Mouse (Mus musculus) midbrain, embryonic 10.5 days (tissue): ENCODE results near the gene Specc1l. TPM values are rescaled to one million over a fixed set of nuclear protein-coding genes. Genes with fewer than 3 reads are reported as not detected.

Source experiments
- DNase-seq: peaks from one replicate; pipeline ENCODE4 v3.0.0-alpha.2; 2017; ENCODE audit warnings: low spot score
- H3K27ac ChIP-seq: fragments of 300-500 bp; sonication (generic); replicated peaks from 2 replicates; pipeline ENCODE4 v1.5.1; 2016; ENCODE audit warnings: mild to moderate bottlenecking
- H3K27me3 ChIP-seq: fragments of 300-500 bp; sonication (generic); 2 replicates; pipeline ENCODE4 v1.6.1; 2016; ENCODE audit warnings: low read depth, mild to moderate bottlenecking; ENCODE audit not compliant: poor library complexity, severe bottlenecking
- H3K36me3 ChIP-seq: fragments of 300-500 bp; sonication (generic); 2 replicates; pipeline ENCODE4 v1.6.1; 2016; ENCODE audit warnings: mild to moderate bottlenecking, moderate library complexity
- H3K4me1 ChIP-seq: fragments of 300-500 bp; sonication (generic); 2 replicates; pipeline ENCODE4 v1.6.1; 2016
- H3K4me3 ChIP-seq: fragments of 300-500 bp; sonication (generic); 2 replicates; pipeline ENCODE4 v1.5.1; 2016; ENCODE audit warnings: mild to moderate bottlenecking, moderate library complexity
- H3K9me3 ChIP-seq: fragments of 300-500 bp; sonication (generic); replicated peaks from 2 replicates; pipeline ENCODE4 v1.6.1; 2016; ENCODE audit warnings: mild to moderate bottlenecking
- WGBS: fragments of 180-500 bp; shearing (Covaris S2); methylation state at CpG from one replicate; pipeline ENCODE4 v1.1.7; 2016; 5-methylcytosine and 5-hydroxymethylcytosine counted together
- polyA plus RNA-seq: library from polyadenylated mRNA; unstranded; fragments of >200 nt; fragmentation: Nextera tagmentation; extraction: Ambion mirVana; gene quantifications from 2 replicates; pipeline ENCODE4 v1.2.1, GENCODE M21; 2016

Gene Specc1l
- polyA plus RNA-seq, 1 experiment from 2014 or later: 34.9 TPM

DNA sequence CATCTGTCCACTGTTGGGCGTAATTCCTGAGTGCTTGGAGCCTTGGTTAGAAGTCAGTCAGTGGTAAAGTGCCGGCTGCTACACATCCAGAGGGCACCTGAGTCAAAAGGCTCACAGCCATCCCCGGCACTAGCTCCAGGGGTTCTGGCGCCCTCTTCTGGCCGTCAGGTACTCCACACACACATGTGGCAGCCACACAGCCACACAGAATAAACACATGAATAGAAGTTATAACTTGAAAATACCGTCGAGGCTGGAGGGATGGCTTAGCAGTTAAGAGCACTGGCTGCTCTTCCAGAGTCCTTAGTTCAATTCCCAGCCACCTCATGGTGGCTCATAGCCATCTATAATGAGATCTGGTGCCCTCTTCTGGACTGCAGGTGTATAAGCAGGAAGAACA, 20.2 kb upstream of the Specc1l start:
- Histone ChIP-seq H3K27me3 (no peaks in the 10 kb centered on the region), H3K4me3 (no peak overlapping the region), H3K27ac (no peak overlapping the region), H3K9me3 (0 out of 2 replicates have a peak, but pooled peaks cover 9% of the 10 kb centered on the region), H3K36me3 (no peaks in the 10 kb centered on the region), H3K4me1 (no peaks in the 10 kb centered on the region)
- DNase-seq: no peak
- WGBS: 50% methylated on average over 7 of the region's 7 CpGs

DNA sequence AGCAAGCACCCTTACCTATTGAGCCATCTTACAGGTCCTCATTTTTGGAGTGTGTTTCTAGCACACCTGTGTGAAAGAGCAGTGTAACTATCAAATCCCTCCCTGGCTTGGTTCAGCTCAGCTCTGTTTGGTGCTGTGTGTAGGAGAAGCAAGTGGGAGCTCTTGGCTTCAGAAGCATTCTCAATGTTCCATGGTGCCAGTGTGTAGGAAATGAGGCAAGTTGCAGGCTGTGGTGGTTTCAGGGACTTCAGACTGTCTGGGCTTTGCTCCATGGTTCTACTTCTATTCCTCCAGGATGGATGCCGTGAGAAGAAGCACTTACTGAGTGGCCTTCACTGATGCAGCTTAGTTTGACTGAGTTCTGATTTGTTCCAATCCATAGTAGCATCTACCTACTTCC, 14.1 kb upstream of the Specc1l start:
- H3K27me3 ChIP-seq: no peaks in the 10 kb centered on the region
- no peaks in the 10 kb centered on the region for H3K4me1 ChIP-seq
- no peak for DNase-seq
- H3K9me3 ChIP-seq: 0 out of 2 replicates have a peak, but pooled peaks cover 8% of the 10 kb centered on the region
- no peak overlapping the region for H3K27ac ChIP-seq
- no peaks in the 10 kb centered on the region for H3K36me3 ChIP-seq
- H3K4me3 ChIP-seq: no peak overlapping the region
- 89% methylated on average over 1 of the region's 1 CpGs for WGBS

DNA sequence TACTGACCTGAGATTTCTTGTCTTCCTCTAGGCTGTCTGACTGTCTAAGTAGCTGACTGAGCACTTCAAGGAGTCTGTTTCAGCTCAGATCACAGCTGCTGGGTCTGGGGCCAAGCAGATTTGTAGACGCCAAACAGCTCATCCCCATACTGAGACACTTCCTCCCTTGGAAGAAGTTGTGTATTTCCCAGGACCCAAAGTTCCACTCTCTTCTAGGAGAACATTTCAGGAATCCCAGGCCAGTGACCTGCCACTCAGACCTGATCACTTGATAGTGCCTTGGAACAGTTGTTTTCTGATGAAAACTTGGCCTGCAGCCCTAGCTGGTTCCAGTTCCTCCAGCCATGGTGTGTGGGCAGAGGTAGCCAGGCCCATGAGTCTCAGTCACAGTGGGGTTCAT, 11.1 kb upstream of the Specc1l start:
- Histone ChIP-seq H3K36me3 (no peaks in the 10 kb centered on the region), H3K27me3 (no peaks in the 10 kb centered on the region), H3K4me3 (no peak overlapping the region), H3K27ac (no peak overlapping the region), H3K9me3 (no peaks in the 10 kb centered on the region), H3K4me1 (no peaks in the 10 kb centered on the region)
- 88% methylated on average over 1 of the region's 1 CpGs for WGBS
- DNase-seq: no peak

DNA sequence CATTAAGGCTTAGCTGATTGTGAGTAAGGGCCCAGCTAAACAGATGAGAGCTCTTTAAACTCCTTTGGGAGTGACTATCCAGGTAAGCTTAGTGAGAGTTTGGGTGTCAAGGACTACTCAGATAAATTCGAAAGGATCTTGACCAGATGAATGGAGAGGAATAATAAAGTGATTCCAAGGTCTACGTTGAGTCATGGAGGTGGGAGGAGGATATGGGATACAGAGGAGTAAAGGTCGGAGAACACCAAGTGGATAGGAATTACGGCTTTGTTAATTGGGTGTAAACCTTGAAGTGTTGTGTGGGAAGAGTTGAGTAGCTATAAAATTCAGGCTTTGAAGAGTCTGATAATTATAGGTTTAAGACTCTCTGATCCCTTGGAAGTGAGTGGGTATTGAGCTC, 5.7 kb upstream of the Specc1l start:
- no peaks in the 10 kb centered on the region for H3K36me3 ChIP-seq
- no peaks in the 10 kb centered on the region for H3K27me3 ChIP-seq
- DNase-seq: no peak
- H3K27ac ChIP-seq: no peak overlapping the region
- H3K9me3 ChIP-seq: no peaks in the 10 kb centered on the region
- WGBS: 85% methylated on average over 4 of the region's 4 CpGs
- H3K4me1 ChIP-seq: no peaks in the 10 kb centered on the region
- H3K4me3 ChIP-seq: no peak overlapping the region

DNA sequence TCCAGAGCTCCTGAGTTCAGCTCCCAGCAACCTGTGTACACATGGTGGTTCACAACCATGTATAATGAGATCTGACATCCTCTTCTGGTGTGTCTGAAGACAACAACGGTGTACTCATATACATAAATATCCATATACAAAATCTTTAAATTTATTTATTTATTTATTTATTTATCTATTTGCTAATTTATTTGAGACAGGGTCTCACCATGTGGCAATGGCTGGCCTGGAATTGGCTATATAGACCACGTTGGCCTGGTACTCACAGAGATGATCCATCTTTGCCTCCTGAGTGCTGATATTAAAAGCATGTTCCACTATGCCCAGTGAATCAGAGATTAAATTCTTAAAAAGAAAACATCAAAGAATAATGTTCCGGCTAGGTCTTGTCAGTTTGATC, 1.0 kb upstream of the Specc1l start:
- Histone ChIP-seq H3K9me3 (no peaks in the 10 kb centered on the region), H3K27me3 (no peaks in the 10 kb centered on the region), H3K4me1 (peaks cover 15% of the 10 kb centered on the region), H3K36me3 (no peaks in the 10 kb centered on the region), H3K4me3 (no peak overlapping the region), H3K27ac (no peak overlapping the region)
- 91% methylated on average over 3 of the region's 3 CpGs for WGBS
- DNase-seq: no peak

DNA sequence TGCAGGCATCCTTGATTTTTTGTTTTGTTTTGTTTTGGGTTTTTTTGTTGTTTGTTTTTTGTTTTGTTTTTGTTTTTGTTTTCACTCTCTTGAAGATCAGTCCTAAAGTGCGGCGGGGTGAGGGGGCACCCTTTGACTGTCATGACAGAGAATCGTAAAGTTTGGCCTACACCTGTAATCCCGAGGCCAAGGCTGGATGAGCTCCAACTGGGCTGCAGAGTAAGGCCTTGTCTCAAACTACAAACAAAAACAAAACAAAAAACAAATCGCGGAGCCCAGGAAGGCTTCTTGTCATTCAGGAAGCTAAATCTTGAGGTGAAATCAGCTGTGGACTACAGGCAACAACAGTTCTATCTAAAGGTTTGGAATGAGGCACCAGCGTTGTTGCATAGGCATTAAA, 1.1 kb downstream of the Specc1l start:
- no peaks in the 10 kb centered on the region for H3K27me3 ChIP-seq

DNA sequence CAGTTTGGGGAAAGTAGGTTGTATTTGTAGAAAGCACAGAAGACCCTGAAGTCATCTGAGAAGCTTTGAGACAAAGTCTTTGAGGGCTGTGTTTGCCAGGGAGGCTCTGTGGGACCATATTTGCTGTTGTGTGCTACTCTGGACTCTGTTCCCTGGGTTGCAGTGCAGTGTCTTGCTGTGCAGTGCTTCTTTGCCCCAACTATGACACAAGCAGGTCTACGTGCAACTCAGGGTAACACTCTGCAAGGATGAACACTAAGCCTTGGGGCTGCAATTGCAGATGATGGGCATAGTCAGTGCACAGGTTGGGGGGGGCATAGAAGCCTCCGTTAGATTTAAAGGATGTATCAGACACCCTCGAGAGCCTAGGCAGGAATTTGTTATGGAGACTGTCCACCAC, 8.8 kb downstream of the Specc1l start:
- no peak for DNase-seq
- Histone ChIP-seq H3K27ac (no peak overlapping the region), H3K36me3 (0 out of 2 replicates have a peak, but pooled peaks cover 4% of the 10 kb centered on the region), H3K4me3 (no peak overlapping the region), H3K27me3 (no peaks in the 10 kb centered on the region), H3K4me1 (no peaks in the 10 kb centered on the region), H3K9me3 (no peaks in the 10 kb centered on the region)
- WGBS: 87% methylated on average over 3 of the region's 3 CpGs

More for the DNA sequence above, 1.1 kb downstream of the Specc1l start:
- H3K36me3 ChIP-seq: no peaks in the 10 kb centered on the region
- peak overlapping the region; percentile 97 for H3K27ac ChIP-seq
- peaks cover 15% of the 10 kb centered on the region for H3K4me1 ChIP-seq
- no peak for DNase-seq
- WGBS: 55% methylated on average over 7 of the region's 7 CpGs
- H3K4me3 ChIP-seq: peak overlapping the region; percentile 67
- H3K9me3 ChIP-seq: no peaks in the 10 kb centered on the region

DNA sequence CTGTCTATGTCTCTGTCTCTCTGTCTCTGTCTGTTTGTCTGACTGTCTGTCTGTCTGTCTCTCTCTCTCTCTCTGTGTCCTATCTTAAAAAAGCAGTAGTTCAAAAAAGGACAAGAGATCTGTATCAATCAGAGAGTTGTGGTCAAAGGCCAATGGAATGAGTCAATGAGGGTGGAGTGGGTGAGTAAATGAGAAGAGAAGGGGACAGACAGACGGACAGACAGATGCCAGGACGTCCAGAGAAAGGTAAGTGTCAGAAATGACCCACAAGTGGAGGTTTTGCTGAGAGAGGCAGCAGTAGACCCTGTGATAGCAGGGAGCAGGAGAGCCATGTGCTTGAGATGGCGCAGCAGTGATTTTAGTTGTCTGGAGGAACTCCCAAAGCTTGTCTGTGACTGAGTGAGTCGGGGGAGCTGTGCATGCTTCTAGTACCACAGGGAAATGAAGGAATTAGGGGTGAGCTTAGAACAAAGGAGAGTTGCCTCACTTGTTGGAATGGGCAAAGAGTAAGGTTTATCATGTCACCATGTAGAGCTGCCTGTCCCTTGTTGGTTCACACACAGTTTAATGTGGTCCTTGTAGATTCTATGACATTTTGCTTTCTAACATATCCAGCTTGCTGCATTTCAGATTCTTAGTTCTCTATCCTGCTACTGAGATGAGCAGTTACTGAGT, 10.2 kb downstream of the Specc1l start:
- DNase-seq: no peak
- WGBS: 81% methylated on average over 4 of the region's 4 CpGs
- 0 out of 2 replicates have a peak, but pooled peaks cover 4% of the 10 kb centered on the region for H3K36me3 ChIP-seq

DNA sequence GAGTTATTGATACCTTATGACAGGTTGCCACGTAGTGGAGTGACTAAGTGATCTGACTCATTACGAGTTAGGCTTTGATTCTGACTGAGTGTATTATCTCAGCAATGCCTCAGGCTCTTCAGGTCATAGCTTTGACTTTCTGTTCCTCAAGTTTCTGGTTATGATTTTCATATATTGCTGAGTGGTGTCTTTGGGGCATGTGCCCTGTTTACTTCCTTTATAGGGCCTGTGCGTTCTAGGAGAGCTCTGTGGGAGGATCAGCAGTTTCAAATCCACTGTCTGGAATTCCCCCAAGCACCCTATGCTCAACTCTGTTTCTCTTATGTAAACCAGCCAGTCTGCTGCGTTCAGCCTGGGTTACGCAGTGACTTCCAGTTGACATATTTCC, 10.7 kb downstream of the Specc1l start:
- Histone ChIP-seq H3K4me1 (no peaks in the 10 kb centered on the region; the same call in 1 of the 2 replicates), H3K9me3 (no peaks in the 10 kb centered on the region), H3K36me3 (0 out of 2 replicates have a peak, but pooled peaks cover 4% of the 10 kb centered on the region), H3K27ac (no peak overlapping the region), H3K27me3 (no peaks in the 10 kb centered on the region), H3K4me3 (no peak overlapping the region)
- whole genome bisulfite sequencing: 87% methylated on average over 5 of the region's 5 CpGs
- DNase-seq: no peak

More for the DNA sequence above, 10.2 kb downstream of the Specc1l start:
- Histone ChIP-seq H3K4me3 (no peak overlapping the region), H3K27me3 (no peaks in the 10 kb centered on the region), H3K9me3 (no peaks in the 10 kb centered on the region), H3K27ac (no peak overlapping the region), H3K4me1 (no peaks in the 10 kb centered on the region; the same call in 1 of the 2 replicates)

DNA sequence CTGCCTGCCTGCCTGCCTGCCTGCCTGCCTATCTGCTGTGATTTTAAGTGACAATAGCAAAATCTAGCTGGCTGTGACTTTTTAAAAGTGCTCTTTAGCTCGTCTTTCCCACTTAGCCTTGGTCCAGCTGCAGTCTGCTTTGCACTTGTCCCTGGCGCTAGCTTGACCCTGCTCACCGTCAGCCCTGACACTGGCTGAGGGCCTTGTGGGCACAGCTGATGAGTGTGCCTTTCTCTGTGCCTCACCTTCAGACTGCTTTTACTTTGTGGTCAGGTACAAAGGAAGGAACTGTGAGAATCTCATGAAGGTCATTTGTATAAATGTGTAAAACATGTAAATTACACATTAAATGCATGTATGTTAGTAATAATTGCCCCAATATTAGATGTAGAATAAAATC, 12.3 kb downstream of the Specc1l start:
- Histone ChIP-seq H3K27me3 (no peaks in the 10 kb centered on the region), H3K36me3 (0 out of 2 replicates have a peak, but pooled peaks cover under 1% of the 10 kb centered on the region), H3K4me1 (no peaks in the 10 kb centered on the region; the same call in 1 of the 2 replicates), H3K9me3 (no peaks in the 10 kb centered on the region), H3K4me3 (no peak overlapping the region), H3K27ac (no peak overlapping the region)
- WGBS: 79% methylated on average over 3 of the region's 3 CpGs
- no peak for DNase-seq

DNA sequence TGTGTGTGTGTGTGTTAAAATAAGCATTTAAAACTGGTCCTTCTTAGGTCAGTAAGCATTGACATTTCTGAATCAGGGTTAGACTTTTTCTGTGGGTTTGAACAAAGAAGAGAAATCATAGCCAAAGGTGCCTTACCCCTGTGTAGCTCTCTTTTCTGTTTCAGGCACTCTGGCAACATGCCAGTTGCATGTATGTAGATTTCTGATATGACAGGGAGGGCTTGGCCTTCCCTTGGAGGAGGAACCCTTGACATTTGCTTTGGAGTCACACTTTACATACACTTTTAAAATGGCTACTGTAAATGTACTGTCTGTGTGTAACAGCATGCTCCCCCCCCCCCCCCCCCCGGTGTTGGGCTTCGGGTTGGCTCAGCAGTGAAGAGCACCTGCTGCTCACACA, 12.8 kb downstream of the Specc1l start:
- Histone ChIP-seq H3K27me3 (no peaks in the 10 kb centered on the region), H3K4me1 (no peaks in the 10 kb centered on the region; the same call in 1 of the 2 replicates), H3K27ac (no peak overlapping the region), H3K36me3 (0 out of 2 replicates have a peak, but pooled peaks cover 2% of the 10 kb centered on the region), H3K9me3 (no peaks in the 10 kb centered on the region), H3K4me3 (no peak overlapping the region)
- WGBS: 44% methylated on average over 2 of the region's 2 CpGs
- DNase-seq: no peak

DNA sequence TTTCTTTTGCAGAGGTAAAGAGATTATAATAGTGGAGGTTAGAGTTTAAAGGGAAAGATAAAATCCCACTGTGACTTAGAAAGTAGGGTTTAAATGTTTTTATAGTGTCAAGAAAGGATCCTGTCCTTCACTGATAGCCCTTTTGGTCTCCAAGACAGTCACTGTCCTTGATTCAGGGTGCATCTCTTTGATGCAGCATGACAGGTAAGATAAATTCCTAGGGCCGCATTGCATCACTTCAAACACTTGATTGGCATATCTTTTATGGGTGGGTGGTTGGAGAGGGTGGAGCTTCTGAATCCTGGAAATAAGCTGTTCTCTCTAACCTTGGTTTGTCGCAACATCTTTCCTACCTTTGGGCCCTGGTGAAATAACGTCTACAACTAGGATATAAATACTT, 15.5 kb downstream of the Specc1l start:
- DNase-seq: no peak
- no peaks in the 10 kb centered on the region for H3K9me3 ChIP-seq
- WGBS: 96% methylated on average over 3 of the region's 3 CpGs

DNA sequence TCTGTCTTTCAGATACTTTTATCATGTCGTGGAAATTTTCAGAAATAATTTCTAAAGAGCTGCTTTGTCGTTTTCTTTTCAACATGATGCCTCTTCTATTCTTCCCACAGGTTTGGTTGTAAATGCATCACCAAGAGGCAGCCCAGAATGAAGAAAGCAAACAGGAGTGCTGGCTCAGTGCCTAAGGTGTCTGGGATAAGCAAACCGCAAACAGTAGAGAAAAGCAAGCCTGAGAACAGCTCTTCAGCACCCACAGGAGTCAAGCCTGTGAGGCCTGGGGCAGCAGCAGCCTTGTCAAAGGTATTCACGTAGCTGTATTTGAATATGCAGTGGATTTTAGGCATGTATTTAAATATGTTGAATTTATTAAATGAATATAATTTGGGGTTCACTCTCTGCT, 18.7 kb downstream of the Specc1l start:
- no peak for DNase-seq
- Histone ChIP-seq H3K36me3 (peaks cover 45% of the 10 kb centered on the region), H3K4me1 (no peaks in the 10 kb centered on the region; the same call in 1 of the 2 replicates), H3K27ac (no peak overlapping the region), H3K27me3 (no peaks in the 10 kb centered on the region), H3K4me3 (no peak overlapping the region), H3K9me3 (no peaks in the 10 kb centered on the region)
- 86% methylated on average over 4 of the region's 4 CpGs for WGBS

More for the DNA sequence above, 15.5 kb downstream of the Specc1l start:
- Histone ChIP-seq H3K36me3 (peaks cover 25% of the 10 kb centered on the region), H3K27me3 (no peaks in the 10 kb centered on the region), H3K27ac (no peak overlapping the region), H3K4me1 (no peaks in the 10 kb centered on the region; the same call in 1 of the 2 replicates), H3K4me3 (no peak overlapping the region)
